Mouse (Mus musculus): ENCODE data around the gene Fmnl3. TPM values are rescaled to one million over a fixed set of nuclear protein-coding genes. Genes with fewer than 3 reads are reported as not detected.

Fmnl3 gene
- total RNA-seq (2023): 140 to 146 TPM (median 144 TPM) in 4 replicates

GRCm38 (mm10) chr15:99370259-99370691 lies at the start of gene Fmnl3:
Gene Fmnl3 (minus strand): TSS chr15:99370482.

DNA sequence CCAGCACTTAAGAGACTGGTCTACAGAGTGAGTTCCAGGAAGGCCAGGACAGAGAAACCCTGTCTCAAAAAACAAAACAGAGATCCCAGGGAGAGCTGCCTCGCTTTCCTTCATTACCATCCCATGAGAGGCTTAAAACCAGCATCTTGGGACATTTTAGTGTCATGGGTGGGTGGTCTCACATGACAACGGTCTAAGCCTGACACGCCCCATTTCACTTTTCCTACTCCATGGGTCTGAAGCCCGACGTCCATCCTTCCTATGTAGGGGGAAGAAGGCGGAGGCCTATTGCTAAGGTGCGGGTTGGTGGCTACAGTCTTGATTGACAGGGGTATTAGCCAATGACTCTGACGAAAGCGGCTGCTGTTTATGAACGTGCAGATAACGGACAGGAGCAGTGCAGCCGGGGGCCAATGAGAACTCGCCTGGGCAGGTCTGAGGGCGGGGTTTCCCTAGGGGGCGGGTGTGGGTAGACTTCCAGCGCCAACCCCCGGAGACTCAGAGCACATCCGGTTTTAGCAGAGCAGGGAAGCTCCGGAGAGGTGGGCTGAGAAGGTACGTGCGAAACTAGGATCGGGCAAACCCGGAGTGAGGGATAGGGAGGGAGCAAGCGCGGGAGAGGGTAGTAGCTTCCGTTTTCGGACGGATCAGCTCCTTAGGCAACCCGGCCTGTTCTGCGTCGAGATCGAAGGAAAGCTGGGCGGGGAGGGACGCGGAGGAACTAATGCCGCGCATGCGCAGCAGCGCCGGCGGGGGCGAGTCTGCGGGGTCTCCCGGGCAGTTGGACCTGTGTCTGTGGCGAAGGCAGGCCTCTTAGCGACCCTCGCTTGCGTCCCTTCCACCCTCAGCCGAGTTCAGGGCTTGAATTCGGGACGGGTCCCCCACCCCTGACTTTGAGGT lies 22.5 kb upstream of the Fmnl3 start, which contains the start of gene Tmbim6:
Gene Tmbim6, plus strand, starts transcription at position 397 of the 900 bp plus-strand sequence.

GRCm38 (mm10) chr15:99295484-99295981 lies 74.7 kb downstream of the Fmnl3 start, which contains the start of gene Fam186b:
Gene Fam186b (minus strand): TSS chr15:99295888.

GRCm38 (mm10) chr15:99294813-99295374 lies 75.4 kb downstream of the Fmnl3 start, which contains the start of gene Prpf40b:
Gene Prpf40b (plus strand): TSS chr15:99295087.

Other genes starting within 250 kb of the Fmnl3 start
- gene Spats2, start 244.6 kb downstream of the Fmnl3 start, total RNA-seq (2023): not detected in 4 replicates
- 1.9 to 3.0 TPM (median 2.6 TPM) in 4 replicates for gene Kcnh3, start 145.6 kb downstream of the Fmnl3 start, total RNA-seq (2023)
- gene Mcrs1, start 118.5 kb downstream of the Fmnl3 start, total RNA-seq (2023): 128 to 169 TPM (median 146 TPM) in 4 replicates
- 17.9 to 24.3 TPM (median 22.4 TPM) in 4 replicates for gene Prpf40b, start 75.4 kb downstream of the Fmnl3 start, total RNA-seq (2023)
- not detected in 4 replicates for gene Fam186b, start 74.6 kb downstream of the Fmnl3 start, total RNA-seq (2023)
- gene Tmbim6, start 22.4 kb upstream of the Fmnl3 start, total RNA-seq (2023): 418 to 446 TPM (median 428 TPM) in 4 replicates
- 7.0 to 10.5 TPM (median 8.3 TPM) in 4 replicates for gene Nckap5l, start 87.3 kb upstream of the Fmnl3 start, total RNA-seq (2023)
- 5.0 to 6.7 TPM (median 6.3 TPM) in 4 replicates for gene Bcdin3d, start 104.2 kb upstream of the Fmnl3 start, total RNA-seq (2023)
- gene Faim2, start 157.7 kb upstream of the Fmnl3 start, total RNA-seq (2023): not detected in 4 replicates
- not detected in 4 replicates for gene Aqp2, start 208.6 kb upstream of the Fmnl3 start, total RNA-seq (2023)
- not detected in 4 replicates for gene Aqp5, start 220.3 kb upstream of the Fmnl3 start, total RNA-seq (2023)
- not detected in 4 replicates for gene Aqp6, start 230.9 kb upstream of the Fmnl3 start, total RNA-seq (2023)

Measured in B cell, adult 62 days (primary cell).